Mouse (Mus musculus) fibroblast of lung, adult 2 months (primary cell): ENCODE measurements around the gene Scd4.

Experiments used
- DNase-seq: peaks from one replicate; pipeline ENCODE4 v3.0.0-alpha.2; 2011; ENCODE audit warnings: low read depth

Gene Scd4

GRCm38 (mm10) chr19:44377629-44378375 lies 44.9 kb downstream of the Scd4 start:
- DNase-seq: no peak

GRCm38 (mm10) chr19:44379090-44379489 lies 46.2 kb downstream of the Scd4 start:
- DNase-seq: no peak

GRCm38 (mm10) chr19:44380065-44380464 lies 47.2 kb downstream of the Scd4 start:
- DNase-seq: no peak

GRCm38 (mm10) chr19:44382682-44383321 lies 49.9 kb downstream of the Scd4 start:
- DNase-seq: no peak

- DNase-seq: no peak
Observed at GRCm38 (mm10) chr19:44385887-44386498, 53.1 kb downstream of the Scd4 start.

- peak; percentile 71 for DNase-seq
Observed at GRCm38 (mm10) chr19:44387089-44387671, 54.3 kb downstream of the Scd4 start.

GRCm38 (mm10) chr19:44387746-44388474 lies 55.0 kb downstream of the Scd4 start:
- peak; percentile 60 for DNase-seq

GRCm38 (mm10) chr19:44388475-44389428 lies 55.9 kb downstream of the Scd4 start:
- peak; percentile 77 for DNase-seq

GRCm38 (mm10) chr19:44389507-44389906 lies 56.6 kb downstream of the Scd4 start:
- DNase-seq: no peak

- no peak for DNase-seq
Observed at GRCm38 (mm10) chr19:44391856-44392255, 59.0 kb downstream of the Scd4 start.

- no peak for DNase-seq
Observed at GRCm38 (mm10) chr19:44392339-44393009, 59.6 kb downstream of the Scd4 start.

- DNase-seq: no peak
Observed at GRCm38 (mm10) chr19:44393962-44394422, 61.1 kb downstream of the Scd4 start.

- no peak for DNase-seq
Observed at GRCm38 (mm10) chr19:44394972-44395371, 62.1 kb downstream of the Scd4 start.
